Mouse (Mus musculus) ovary, postnatal 36 days (tissue): Measurements from ENCODE around the gene Gatd1.

Source experiments
- DNase-seq: peaks from one replicate; pipeline ENCODE4 v3.0.0; 2022; ENCODE audit warnings: low spot score, mixed read lengths

The Gatd1 gene

GRCm38 (mm10) chr7:141441460-141441859 lies 27.5 kb upstream of the Gatd1 start:
- DNase-seq: no peak

GRCm38 (mm10) chr7:141440613-141441012 lies 26.7 kb upstream of the Gatd1 start:
- DNase-seq: peak; percentile 57

- DNase-seq: no peak
Measured at GRCm38 (mm10) chr7:141439811-141440210, 25.9 kb upstream of the Gatd1 start.

- no peak for DNase-seq
Measured at GRCm38 (mm10) chr7:141439140-141439679, 25.3 kb upstream of the Gatd1 start.

- no peak for DNase-seq
Measured at GRCm38 (mm10) chr7:141438201-141438968, 24.4 kb upstream of the Gatd1 start.

- peak; percentile 84 for DNase-seq
Measured at GRCm38 (mm10) chr7:141437178-141438120, 23.5 kb upstream of the Gatd1 start, which contains the start of gene Slc25a22. Slc25a22 (minus strand) TSS chr7:141437892.

GRCm38 (mm10) chr7:141436523-141436892 lies 22.6 kb upstream of the Gatd1 start:
- DNase-seq: no peak

GRCm38 (mm10) chr7:141435856-141436522 lies 22.1 kb upstream of the Gatd1 start:
- no peak for DNase-seq

- peak; percentile 62 for DNase-seq
Measured at GRCm38 (mm10) chr7:141435129-141435855, 21.4 kb upstream of the Gatd1 start.

GRCm38 (mm10) chr7:141434464-141434863 lies 20.5 kb upstream of the Gatd1 start:
- DNase-seq: peak; percentile 51

- no peak for DNase-seq
Measured at GRCm38 (mm10) chr7:141433517-141434400, 19.8 kb upstream of the Gatd1 start.

- DNase-seq: peak; percentile 79
Measured at GRCm38 (mm10) chr7:141432741-141433516, 19.0 kb upstream of the Gatd1 start.

GRCm38 (mm10) chr7:141432186-141432611 lies 18.3 kb upstream of the Gatd1 start:
- DNase-seq: peak; percentile 69

- no peak for DNase-seq
Measured at GRCm38 (mm10) chr7:141431434-141432185, 17.7 kb upstream of the Gatd1 start.

- DNase-seq: no peak
Measured at GRCm38 (mm10) chr7:141430585-141431240, 16.8 kb upstream of the Gatd1 start.

GRCm38 (mm10) chr7:141429840-141430584 lies 16.1 kb upstream of the Gatd1 start:
- peak; percentile 63 for DNase-seq

GRCm38 (mm10) chr7:141429310-141429709 lies 15.4 kb upstream of the Gatd1 start, which contains the start of gene Cend1:
Cend1 (minus strand) TSS chr7:141429491.
- DNase-seq: peak; percentile 52
